Mouse (Mus musculus) gastrocnemius, postnatal 4 days (tissue): Measurements from ENCODE around the gene Clec2g. TPM values are rescaled to one million over a fixed set of nuclear protein-coding genes. Genes with fewer than 3 reads are reported as not detected.
"Not testable (repeated sequence)": the region's sequence is repeated elsewhere in the genome, so short reads cannot be mapped to it uniquely, and the experiment has no call there.

Experiments used
- DNase-seq, 2 experiments: peaks; one replicate each; pipeline ENCODE4 v3.0.0; 2021 to 2022; ENCODE audit warnings: low spot score in 2 of 2, mixed read lengths in 2 of 2
- microRNA-seq: library from miRNA; unstranded; fragments of <30 nt; microRNA quantifications from one replicate; pipeline ENCODE4 v1.2.0, GENCODE M21; 2021
- total RNA-seq, 2 experiments: library from RNA; stranded (reverse); gene quantifications; 2 replicates each; pipeline ENCODE4 v1.2.3; 2021

The Clec2g gene
- total RNA-seq, 2 experiments from 2014 or later, result 1.8 to 4.1 TPM

DNA sequence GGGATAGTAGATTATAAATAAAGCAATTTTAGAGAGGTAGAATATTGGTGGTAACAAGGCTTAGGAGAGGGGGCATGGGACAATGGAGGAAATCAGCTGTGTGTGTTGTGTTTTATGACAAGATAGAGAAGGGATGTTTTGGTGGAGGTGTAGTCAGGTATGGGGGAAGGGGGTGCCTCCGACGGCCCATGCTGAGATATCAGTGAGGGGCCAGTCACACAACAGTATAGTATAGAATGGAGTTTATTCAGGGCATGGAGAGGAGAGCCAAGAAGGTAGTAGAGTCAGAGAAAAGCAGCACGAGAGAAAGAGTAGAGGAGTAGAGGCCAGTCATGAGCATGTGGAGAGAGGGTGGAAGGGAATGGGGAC is 76.3 kb downstream of the Clec2g start:
- no peak for DNase-seq

DNA sequence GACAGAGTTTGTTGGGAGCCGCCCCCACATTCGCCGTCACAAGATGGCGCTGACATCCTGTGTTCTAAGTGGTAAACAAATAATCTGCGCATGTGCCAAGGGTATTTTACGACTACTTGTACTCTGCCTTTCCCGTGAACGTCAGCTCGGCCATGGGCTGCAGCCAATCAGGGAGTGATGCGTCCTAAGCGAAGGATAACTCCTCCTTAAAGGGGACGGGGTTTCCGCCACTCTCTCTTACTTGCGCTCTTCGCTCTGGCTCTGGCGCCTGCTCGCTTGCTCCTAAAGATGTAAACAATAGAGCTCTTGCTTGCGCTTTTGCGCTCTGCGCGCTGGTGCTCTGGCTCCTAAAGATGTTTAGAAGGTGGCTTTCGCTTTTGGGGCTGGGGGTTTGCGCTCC is 77.8 kb downstream of the Clec2g start:
- DNase-seq, result not testable (repeated sequence)

DNA sequence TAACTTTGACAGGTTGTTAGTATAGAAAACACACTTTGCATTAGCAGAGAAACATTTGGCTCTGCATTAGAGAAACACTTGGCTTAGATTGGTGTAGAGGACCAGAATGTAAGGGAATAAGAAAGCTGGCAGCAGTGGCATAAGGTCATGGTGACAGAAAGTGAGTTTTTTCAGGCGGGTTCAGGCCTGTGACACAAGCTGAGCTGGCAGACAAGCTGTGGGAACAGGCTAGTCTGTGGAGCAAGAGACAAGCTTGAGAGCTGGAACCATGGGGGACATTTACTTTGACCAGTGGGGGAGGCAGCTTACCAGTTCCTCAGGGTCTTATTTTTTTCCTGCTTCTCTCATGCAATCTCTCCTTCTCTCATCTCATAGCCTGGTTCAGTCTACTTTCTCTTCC is 78.8 kb downstream of the Clec2g start:
- DNase-seq, result no peak

DNA sequence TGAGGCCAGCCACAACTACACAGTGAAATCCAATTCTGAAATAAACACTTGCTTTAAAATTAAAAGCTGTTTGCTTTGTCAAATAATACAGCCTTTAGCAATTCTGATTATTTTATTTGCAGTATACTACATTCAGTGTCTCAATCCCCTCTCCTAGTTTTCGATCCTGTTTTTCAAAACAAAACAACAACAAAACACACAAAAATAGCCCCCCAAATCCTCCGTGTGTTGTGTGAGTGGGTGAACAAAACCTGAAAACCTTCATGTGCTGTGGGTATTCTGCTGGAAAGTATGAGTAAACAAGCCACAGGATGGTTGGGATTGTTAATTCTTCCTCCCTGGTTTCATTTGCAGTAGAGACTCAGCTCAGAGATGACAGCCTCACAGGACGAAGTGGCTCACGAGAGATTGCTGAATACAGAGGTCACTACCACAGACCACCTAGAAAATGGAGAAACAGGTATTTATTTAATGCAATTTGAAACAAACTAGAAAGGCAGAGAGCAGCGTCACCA is 79.6 kb downstream of the Clec2g start:
- no peak for DNase-seq

DNA sequence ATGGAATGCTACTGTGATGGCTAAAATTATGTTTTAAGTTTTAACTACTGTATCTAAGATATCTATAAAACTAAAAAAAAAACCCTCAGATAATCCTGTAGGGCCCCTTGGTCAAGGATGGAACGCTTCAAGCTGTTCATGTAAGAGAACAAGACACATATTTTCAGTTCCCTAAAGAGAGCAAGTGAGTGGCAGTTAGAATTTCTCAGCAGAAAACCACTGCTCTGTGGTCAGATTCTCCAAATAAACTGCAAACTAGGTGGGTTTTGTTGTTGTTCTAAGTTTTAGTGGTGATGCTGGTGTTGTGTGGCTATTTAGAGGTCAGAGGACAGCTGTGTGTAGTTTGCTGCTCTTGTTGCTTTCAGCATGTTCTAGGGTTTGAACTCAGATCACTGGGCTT is 80.2 kb downstream of the Clec2g start:
- no peak for DNase-seq

DNA sequence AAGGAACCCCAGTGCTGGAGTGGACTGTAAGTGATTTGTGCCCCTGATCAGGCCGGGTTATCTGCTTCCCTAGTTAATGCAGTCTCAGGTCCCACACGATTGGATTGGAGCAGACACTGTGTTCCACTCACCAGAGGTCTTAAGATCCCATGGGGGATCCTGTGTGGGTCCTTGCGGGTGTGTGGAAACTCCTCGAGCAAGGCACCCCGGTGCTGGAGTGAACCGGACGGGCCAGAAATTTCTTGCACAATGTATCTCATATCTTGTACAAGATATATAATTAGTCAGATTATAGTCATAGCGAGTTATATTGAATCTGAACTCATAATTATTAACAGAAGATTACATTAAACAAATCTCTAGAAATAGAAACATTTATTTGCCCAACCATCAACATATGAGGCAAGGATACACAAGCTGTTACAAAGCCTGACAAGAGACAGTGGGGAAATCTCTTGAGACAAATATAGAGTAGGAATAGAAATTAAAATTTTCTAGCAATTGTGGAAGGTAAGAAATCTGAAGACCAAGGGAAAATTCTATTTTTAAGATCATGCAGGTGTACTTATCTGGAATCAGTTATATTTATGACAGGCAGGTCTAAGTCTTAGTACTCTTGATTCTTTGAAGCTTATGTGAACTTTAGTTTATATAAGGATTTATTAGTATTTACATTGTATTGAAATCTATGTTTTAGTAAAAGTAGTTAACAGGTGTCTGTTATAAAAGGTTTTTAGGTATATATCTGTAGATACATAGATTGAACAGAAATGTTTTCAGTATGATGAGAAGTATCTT is 93.5 kb downstream of the Clec2g start:
- DNase-seq, result no peak

DNA sequence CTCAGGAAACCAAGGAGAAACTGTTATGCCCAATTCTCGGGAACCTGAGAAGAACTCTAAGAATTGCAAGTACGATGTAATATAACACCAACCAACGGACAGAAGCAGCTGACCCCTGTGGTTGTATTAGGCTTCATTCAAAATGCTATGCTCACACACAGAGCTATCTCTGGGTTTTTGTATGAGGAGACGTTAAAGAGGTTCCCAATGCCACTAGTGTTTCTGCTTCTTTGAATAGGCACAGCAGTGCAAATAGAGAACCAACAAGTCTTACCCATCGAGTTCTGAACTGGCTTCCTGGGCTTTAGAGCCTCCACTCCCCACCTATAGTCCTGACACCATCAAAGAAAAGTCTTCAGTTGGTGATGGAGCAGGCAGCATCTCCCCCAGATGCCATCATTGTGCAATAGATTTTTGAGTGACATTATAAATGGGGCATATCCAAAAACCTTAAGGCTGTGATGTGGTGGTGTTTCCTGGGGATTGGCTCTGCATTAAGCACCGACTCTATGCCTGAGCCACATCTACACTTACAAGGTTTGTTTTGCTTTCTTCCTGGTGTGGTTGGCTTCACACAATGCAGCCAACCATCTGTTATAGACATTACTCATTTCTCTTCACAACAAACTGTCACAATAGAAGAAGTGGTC is 96.1 kb downstream of the Clec2g start:
- no peak for DNase-seq

DNA sequence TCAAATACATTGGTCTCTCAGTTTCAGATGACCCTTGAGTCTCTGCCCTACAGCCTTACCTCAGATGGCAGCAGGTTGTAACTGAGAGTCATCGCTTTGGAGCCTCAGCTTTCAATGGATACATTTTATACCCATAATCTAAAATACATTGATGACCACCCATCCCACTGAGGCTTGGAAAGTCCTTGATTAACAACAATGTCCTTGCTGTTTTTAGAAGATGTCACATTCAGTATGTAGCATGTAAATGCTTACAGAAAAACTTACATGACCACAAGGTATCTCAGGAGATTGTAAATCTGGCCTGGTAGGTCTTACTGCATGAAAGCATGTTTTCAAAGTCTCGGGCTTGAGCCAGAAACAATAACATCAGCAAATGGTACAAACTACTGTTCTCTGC is 96.8 kb downstream of the Clec2g start:
- DNase-seq, result no peak

DNA sequence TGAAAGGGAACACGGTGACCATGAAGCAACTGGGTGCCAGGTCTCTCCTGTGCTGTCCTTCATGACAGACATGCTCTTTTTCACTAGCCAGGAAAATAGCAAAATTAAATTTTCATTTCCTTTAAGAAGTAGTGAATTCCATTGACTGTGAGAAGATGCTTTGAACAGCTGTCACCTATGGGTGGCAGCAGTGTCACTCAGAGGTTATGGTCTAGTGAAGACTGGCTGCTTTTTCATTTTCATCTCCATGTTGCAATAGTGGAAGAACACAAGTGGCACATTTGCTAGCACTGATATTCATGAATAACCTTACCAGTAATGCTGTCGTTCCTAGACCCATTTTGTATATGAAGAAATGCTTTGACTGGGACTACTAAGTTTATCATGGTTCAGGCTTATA is 99.2 kb downstream of the Clec2g start:
- DNase-seq, result no peak

Small RNA genes lying within 50 kb of the gene (microRNA-seq; reads per million reads assigned to microRNA genes)
- gene Gm27336 (not detected), gene Mir7649 (not detected)

Other genes with a start within 250 kb of the Clec2g start
- gene Klrb1, start 211.3 kb upstream of the Clec2g start, total RNA-seq, result not detected
- gene Klrb1c, start 145.2 kb upstream of the Clec2g start, total RNA-seq, result under 1 TPM; 0.15 to 0.16 TPM
- gene Gm44511, start 108.1 kb upstream of the Clec2g start, total RNA-seq, result not detected
- not detected for gene Klrb1b, start 108.0 kb upstream of the Clec2g start, total RNA-seq
- gene Clec2i, start 46.8 kb upstream of the Clec2g start, total RNA-seq, result under 1 TPM in 1 of 2 experiments, not detected in 1; 0.21 TPM
- under 1 TPM; 0.34 TPM for gene BC035044, start 43.3 kb upstream of the Clec2g start, total RNA-seq
- gene Klrb1f, start 111.5 kb downstream of the Clec2g start, total RNA-seq, result not detected
- gene Clec2e, start 166.5 kb downstream of the Clec2g start, total RNA-seq, result under 1 TPM; 0.29 to 0.47 TPM
- 10 to 100 TPM; 32.1 to 44.6 TPM for gene Clec2d, start 246.2 kb downstream of the Clec2g start, total RNA-seq